Mouse (Mus musculus): ENCODE measurements at regions not wholly inside any gene's neighbourhood (a gene's known extent, or its start where the extent isn't known, plus 50 kb on each side); places are given as distances from the start of the nearest gene placed in this dataset.
A peak's percentile ranks its signal among the peaks of the same experiment; 100 is the strongest.

GRCm38 (mm10) chr8:112933815-112934214 is 364.0 kb downstream of the Cntnap4 start:
- no peak for DNase-seq (ENCODE audit: low spot score in 2 of 2)

- DNase-seq (ENCODE audit: low spot score in 2 of 2), result no peak
These were observed 365.6 kb downstream of the Cntnap4 start for GRCm38 (mm10) chr8:112935411-112935810.

GRCm38 (mm10) chr8:112935897-112936719 is 366.3 kb downstream of the Cntnap4 start:
- peak in 1 of 2 experiments; percentile 38 for DNase-seq (ENCODE audit: low spot score in 2 of 2)

DNA sequence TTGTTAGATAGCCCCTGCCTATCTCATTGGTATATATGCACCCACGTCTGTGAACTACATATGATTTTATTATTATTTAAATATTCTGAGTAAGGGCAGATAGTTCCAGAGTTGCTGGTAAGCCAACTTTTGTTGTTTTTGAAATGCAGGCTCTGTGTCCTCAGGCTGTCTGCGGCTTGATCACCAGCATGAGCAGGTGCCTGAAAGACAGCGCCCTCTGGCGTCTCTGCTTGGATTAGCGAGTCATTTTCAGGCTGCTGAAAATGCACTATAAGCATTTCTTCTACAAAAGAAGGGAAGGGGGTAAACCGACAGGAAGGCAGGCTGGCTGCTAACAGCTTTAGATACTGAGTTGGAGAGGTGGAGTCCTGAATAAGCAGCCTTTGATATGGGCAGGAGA is 402.6 kb downstream of the Cntnap4 start:
- peak; percentile 78 to 84 for DNase-seq (ENCODE audit: low spot score in 2 of 2)

GRCm38 (mm10) chr8:112975734-112976133 is 405.9 kb downstream of the Cntnap4 start:
- no peak for DNase-seq (ENCODE audit: low spot score in 2 of 2)

- DNase-seq (ENCODE audit: low spot score in 2 of 2), result no peak
These were observed 406.5 kb downstream of the Cntnap4 start for GRCm38 (mm10) chr8:112976312-112976711.

GRCm38 (mm10) chr8:112993781-112994180 is 423.9 kb downstream of the Cntnap4 start:
- no peak for DNase-seq (ENCODE audit: low spot score in 2 of 2)

- DNase-seq (ENCODE audit: low spot score in 2 of 2), result peak in 1 of 2 experiments; percentile 8
These were observed 437.5 kb downstream of the Cntnap4 start for GRCm38 (mm10) chr8:113007356-113007755.

- DNase-seq (ENCODE audit: low spot score in 2 of 2), result no peak
These were observed 459.0 kb downstream of the Cntnap4 start for GRCm38 (mm10) chr8:113028880-113029279.

GRCm38 (mm10) chr8:113051770-113052473 is 482.1 kb downstream of the Cntnap4 start:
- no peak for DNase-seq (ENCODE audit: low spot score in 2 of 2)

GRCm38 (mm10) chr8:113065246-113066169 is 495.7 kb downstream of the Cntnap4 start:
- DNase-seq (ENCODE audit: low spot score in 2 of 2), result peak in 1 of 2 experiments; percentile 30

DNA sequence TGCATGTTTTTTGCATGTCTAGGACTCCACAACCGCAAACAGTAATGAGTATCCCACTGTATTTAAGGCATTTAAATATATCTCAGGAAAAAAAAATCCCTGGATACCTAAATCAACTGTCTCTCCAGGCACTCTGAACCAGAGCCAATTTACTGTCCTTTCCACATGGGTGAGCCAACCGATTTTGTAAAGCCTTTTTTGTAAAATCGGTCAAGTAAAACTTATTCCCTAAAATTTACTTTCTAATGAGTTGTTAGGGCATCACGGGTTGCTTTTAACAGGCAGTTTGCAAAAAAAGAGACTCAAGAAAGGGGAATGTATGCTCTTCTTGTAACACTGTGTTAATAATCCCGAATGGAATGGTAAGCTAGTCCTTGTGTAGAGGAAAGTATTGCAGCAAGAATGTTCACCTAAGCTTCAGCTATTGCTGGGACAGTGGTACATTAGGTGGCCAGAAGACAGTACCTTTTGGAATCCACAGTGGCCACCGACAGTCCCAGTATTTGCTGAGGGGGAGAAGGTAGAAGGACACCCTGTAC is 496.4 kb downstream of the Cntnap4 start:
- no peak for DNase-seq (ENCODE audit: low spot score in 2 of 2)

DNA sequence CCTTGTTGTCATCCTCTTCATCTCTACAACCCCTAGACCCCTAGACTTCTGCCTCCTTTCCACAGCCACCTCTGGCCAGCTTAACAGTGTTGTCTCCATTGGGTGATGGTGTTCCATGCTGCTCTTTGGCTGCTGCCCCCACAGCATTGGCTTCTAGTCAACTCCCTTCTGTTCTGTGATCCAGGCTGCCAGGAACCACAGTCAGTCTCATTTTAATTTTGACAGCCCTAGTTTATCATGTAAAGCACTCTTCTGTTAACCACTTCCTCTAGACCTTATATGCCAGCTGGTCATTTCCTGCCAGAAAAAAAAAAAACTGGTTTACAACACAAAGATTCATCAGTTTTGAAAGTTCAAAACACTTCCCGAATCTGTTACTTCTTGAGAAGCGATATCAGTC is 514.1 kb downstream of the Cntnap4 start:
- peak in 1 of 2 experiments; percentile 26 for DNase-seq (ENCODE audit: low spot score in 2 of 2)

DNA sequence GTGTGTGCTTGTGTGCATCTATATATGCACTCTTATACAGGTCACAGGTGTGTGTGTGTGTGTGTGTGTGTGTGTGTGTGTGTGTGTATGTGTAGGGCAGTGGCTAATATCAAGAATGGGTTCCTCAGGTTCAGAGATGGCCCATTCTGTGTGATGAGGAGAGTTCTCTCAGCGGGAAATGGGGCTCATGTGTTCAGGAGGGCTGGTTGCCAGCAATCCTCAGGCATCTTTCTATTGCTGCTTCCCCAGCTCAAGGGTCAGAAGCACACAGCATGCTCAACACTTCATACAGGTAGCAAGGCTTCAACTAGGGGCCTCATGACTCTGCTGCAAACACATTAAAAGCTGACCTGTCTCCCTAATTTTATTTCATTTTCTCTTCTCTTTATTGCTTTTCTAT is 517.7 kb downstream of the Cntnap4 start:
- peak in 1 of 2 experiments; percentile 10 for DNase-seq (ENCODE audit: low spot score in 2 of 2)

DNA sequence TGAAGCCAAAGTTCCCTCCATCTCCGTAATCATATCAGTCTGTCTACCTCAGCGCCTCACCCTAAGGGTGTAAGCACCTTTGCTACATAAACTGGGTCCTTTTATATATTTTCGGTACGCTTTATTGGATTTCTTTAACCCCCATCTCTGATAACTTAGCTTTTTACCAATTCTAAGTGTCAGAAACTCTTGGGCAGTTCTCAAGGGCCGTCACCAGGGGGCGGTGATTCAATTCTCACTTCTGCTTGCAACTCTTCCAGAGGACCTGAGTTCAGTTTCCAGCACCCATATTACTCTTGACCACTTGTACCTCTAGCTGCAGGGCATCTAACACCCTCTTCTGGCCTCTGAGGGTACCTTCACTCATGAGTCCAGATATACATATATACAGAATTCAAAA is 523.7 kb upstream of the Mon1b start:
- DNase-seq (ENCODE audit: low spot score in 2 of 2), result no peak

DNA sequence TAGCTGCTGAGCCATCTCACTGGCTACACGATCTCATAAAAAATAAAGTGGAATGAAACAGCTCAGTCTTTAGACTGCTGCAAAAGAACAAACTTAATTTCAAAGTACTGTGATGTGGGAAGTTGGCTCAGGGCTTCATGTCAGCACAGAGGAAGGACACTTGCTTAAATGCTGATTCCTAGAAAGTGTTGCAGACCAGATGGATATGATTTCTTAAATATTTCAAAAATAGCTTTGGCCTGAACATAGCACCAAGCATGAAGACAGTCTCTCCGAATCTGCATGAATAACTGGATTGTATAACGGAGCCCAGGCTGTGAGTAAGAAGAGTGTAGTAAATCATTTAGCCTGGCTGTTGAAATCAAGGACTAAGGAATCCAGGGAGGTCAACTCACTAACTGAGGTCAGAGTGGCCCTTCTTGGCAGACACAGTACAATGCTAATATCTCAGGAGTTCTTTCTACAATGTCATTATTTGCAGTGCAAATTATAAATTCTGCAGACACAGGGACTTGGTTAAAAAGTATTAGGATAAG is 521.2 kb upstream of the Mon1b start:
- no peak for DNase-seq (ENCODE audit: low spot score in 2 of 2)

- no peak for DNase-seq (ENCODE audit: low spot score in 2 of 2)
These were observed 518.1 kb upstream of the Mon1b start for GRCm38 (mm10) chr8:113117241-113117640.

DNA sequence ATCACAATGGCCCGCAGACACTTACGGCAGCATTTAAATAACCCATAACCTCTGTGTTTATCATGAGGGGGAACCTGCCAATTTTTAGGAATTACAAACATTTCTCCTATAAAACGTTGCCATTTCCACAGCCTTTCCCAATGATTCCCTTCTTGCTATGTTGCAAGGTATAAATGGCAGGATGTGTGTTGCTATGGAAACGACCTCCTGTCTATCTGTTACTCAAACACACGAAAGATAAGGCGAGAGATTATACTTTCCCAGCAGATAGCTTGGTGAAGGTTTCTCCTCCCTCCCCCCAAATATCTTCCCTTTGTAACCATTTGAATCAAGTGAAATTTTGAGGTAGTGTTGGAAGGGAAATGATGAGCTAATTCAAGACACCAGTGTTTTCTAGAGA is 509.8 kb upstream of the Mon1b start:
- DNase-seq (ENCODE audit: low spot score in 2 of 2), result no peak

DNA sequence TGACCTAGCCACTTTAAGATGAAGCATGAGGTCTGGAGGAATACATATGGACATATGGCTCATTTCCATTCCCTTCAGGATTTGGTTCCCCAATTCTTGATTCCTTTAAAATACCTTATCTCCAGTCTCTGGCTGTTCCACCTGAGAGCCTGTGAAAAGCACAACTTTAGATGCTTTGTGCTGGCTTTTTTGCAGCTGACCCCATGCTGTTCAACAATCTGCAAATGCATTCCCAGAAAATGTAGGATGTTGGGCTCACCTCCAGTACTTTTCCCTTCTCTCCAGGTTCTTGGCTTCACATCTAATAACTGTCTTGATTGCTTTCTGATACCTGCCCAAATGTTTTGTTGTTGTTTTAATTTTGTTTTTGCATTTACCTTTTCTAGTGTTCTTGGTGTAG is 498.0 kb upstream of the Mon1b start:
- DNase-seq (ENCODE audit: low spot score in 2 of 2), result no peak

GRCm38 (mm10) chr8:113140021-113140420 is 495.4 kb upstream of the Mon1b start:
- DNase-seq (ENCODE audit: low spot score in 2 of 2), result no peak

- DNase-seq (ENCODE audit: low spot score in 2 of 2), result no peak
These were observed 494.3 kb upstream of the Mon1b start for GRCm38 (mm10) chr8:113141131-113141530.
